Mouse (Mus musculus) MEL (cell line): ENCODE data around the gene Tpm1. TPM values are rescaled to one million over a fixed set of nuclear protein-coding genes. Genes with fewer than 3 reads are reported as not detected.

Experiments used
- DNase-seq: peaks from one replicate; pipeline ENCODE4 v3.0.0; 2011; ENCODE audit warnings: low read depth, low spot score
- H3K27ac ChIP-seq: 2 replicates; pipeline ENCODE4 v1.5.1; 2012; ENCODE audit warnings: low read depth, mild to moderate bottlenecking, control low read depth, low read length, moderate library complexity; ENCODE audit not compliant: control insufficient read depth
- H3K27me3 ChIP-seq, 2 experiments: fragments of 150-350 bp in 1 of 2; sonication (generic) in 1 of 2; 2 replicates each; pipeline ENCODE4 v1.6.1; 2012; ENCODE audit warnings: low read length in 2 of 2, mild to moderate bottlenecking in 2 of 2, improper control_type of control experiment in 1 of 2, moderate library complexity in 1 of 2; ENCODE audit not compliant: insufficient read depth in 2 of 2, control insufficient read depth in 1 of 2
- H3K36me3 ChIP-seq, 2 experiments: 2 replicates each; pipeline ENCODE4 v1.6.1; 2012 to 2014; ENCODE audit warnings: low read length in 2 of 2, improper control_type of control experiment in 1 of 2, inconsistent platforms in 1 of 2, mild to moderate bottlenecking in 1 of 2; ENCODE audit not compliant: insufficient read depth in 2 of 2, control insufficient read depth in 1 of 2
- H3K4me1 ChIP-seq, 2 experiments: fragments of 150-350 bp in 1 of 2; sonication (generic) in 1 of 2; 2 replicates each; pipeline ENCODE4 v1.6.1; 2012; ENCODE audit warnings: low read length in 2 of 2, improper control_type of control experiment in 1 of 2, mild to moderate bottlenecking in 1 of 2; ENCODE audit not compliant: insufficient read depth in 2 of 2, control insufficient read depth in 1 of 2
- H3K4me3 ChIP-seq, 2 experiments: fragments of 150-350 bp in 1 of 2; sonication (generic) in 1 of 2; 2 replicates each; pipeline ENCODE4 v1.5.1; 2012; ENCODE audit warnings: low read depth in 2 of 2, low read length in 2 of 2, mild to moderate bottlenecking in 2 of 2, moderate library complexity in 2 of 2, control low read depth in 1 of 2, improper control_type of control experiment in 1 of 2; ENCODE audit not compliant: control insufficient read depth in 1 of 2, insufficient read depth in 1 of 2
- H3K79me2 ChIP-seq: 2 replicates; pipeline ENCODE4 v1.6.1; 2012; ENCODE audit warnings: mild to moderate bottlenecking, low read length, moderate library complexity; ENCODE audit not compliant: control insufficient read depth, poor library complexity, insufficient read depth
- H3K9ac ChIP-seq: 2 replicates; pipeline ENCODE4 v1.6.1; 2012; ENCODE audit warnings: low read depth, mild to moderate bottlenecking, control low read depth, low read length, moderate library complexity; ENCODE audit not compliant: control insufficient read depth, poor library complexity, severe bottlenecking
- H3K9me3 ChIP-seq: fragments of 150-350 bp; sonication (generic); replicated peaks from 2 replicates; pipeline ENCODE4 v1.6.1; 2012; ENCODE audit warnings: mild to moderate bottlenecking, low read length, improper control_type of control experiment, moderate library complexity; ENCODE audit not compliant: insufficient read depth
- CHD1 ChIP-seq: IDR thresholded peaks from 2 replicates; pipeline ENCODE4 v1.6.1; 2012; ENCODE audit warnings: low read depth, mild to moderate bottlenecking, inconsistent platforms, low read length, improper control_type of control experiment
- CHD2 ChIP-seq: IDR thresholded peaks from 2 replicates; pipeline ENCODE4 v1.6.1; 2011; ENCODE audit warnings: low read length, improper control_type of control experiment
- EP300 ChIP-seq, 2 experiments: IDR thresholded peaks; 2 replicates each; pipeline ENCODE4 v1.6.1; 2011; ENCODE audit warnings: improper control_type of control experiment in 2 of 2, low read length in 2 of 2, low read depth in 1 of 2, mild to moderate bottlenecking in 1 of 2
- ETS1 ChIP-seq: IDR thresholded peaks from 2 replicates; pipeline ENCODE4 v1.6.1; 2012; ENCODE audit warnings: low read depth, mild to moderate bottlenecking, inconsistent platforms, low read length, improper control_type of control experiment, moderate library complexity
- GATA1 ChIP-seq: IDR thresholded peaks from 2 replicates; pipeline ENCODE4 v1.6.1; 2011; ENCODE audit warnings: low read depth, low read length, improper control_type of control experiment
- HCFC1 ChIP-seq: IDR thresholded peaks from 2 replicates; pipeline ENCODE4 v1.6.1; 2012; ENCODE audit warnings: low read depth, mild to moderate bottlenecking, inconsistent platforms, low read length, improper control_type of control experiment, moderate library complexity
- KAT2A ChIP-seq: conservative IDR thresholded peaks from 2 replicates; pipeline ENCODE4 v1.6.1; 2012; ENCODE audit warnings: low read depth, low read length, improper control_type of control experiment, inconsistent platforms
- MAFK ChIP-seq: IDR thresholded peaks from 2 replicates; pipeline ENCODE4 v1.6.1; 2011; ENCODE audit warnings: low read depth, mild to moderate bottlenecking, low read length, improper control_type of control experiment, borderline replicate concordance
- NELFE ChIP-seq: IDR thresholded peaks from 2 replicates; pipeline ENCODE4 v1.6.1; 2011; ENCODE audit warnings: low read depth, low read length, improper control_type of control experiment
- NRF1 ChIP-seq: IDR thresholded peaks from 2 replicates; pipeline ENCODE4 v1.6.1; 2014; ENCODE audit warnings: low read depth, mild to moderate bottlenecking, inconsistent platforms, low read length, improper control_type of control experiment, moderate library complexity; ENCODE audit not compliant: poor library complexity, insufficient read depth, severe bottlenecking
- RAD21 ChIP-seq: IDR thresholded peaks from 2 replicates; pipeline ENCODE4 v1.6.1; 2011; ENCODE audit warnings: mild to moderate bottlenecking, low read depth, low read length, improper control_type of control experiment
- RCOR1 ChIP-seq: IDR thresholded peaks from 2 replicates; pipeline ENCODE4 v1.6.1; 2012; ENCODE audit warnings: low read depth, mild to moderate bottlenecking, inconsistent platforms, low read length, improper control_type of control experiment
- TAL1 ChIP-seq: IDR thresholded peaks from 2 replicates; pipeline ENCODE4 v1.6.1; 2012; ENCODE audit warnings: mild to moderate bottlenecking, inconsistent platforms, low read length, moderate library complexity, mixed read lengths
- USF1 ChIP-seq: IDR thresholded peaks from 2 replicates; pipeline ENCODE4 v1.6.1; 2014; ENCODE audit warnings: low read depth, mild to moderate bottlenecking, inconsistent platforms, low read length, improper control_type of control experiment, moderate library complexity
- USF2 ChIP-seq, 2 experiments: IDR thresholded peaks; 2 replicates each; pipeline ENCODE4 v1.6.1; 2011 to 2012; ENCODE audit warnings: improper control_type of control experiment in 2 of 2, low read length in 2 of 2, borderline replicate concordance in 1 of 2, inconsistent platforms in 1 of 2, low read depth in 1 of 2, mild to moderate bottlenecking in 1 of 2; ENCODE audit not compliant: insufficient read depth in 1 of 2
- ZNF384 ChIP-seq: IDR thresholded peaks from 2 replicates; pipeline ENCODE4 v1.6.1; 2012; ENCODE audit warnings: low read depth, mild to moderate bottlenecking, inconsistent platforms, low read length, improper control_type of control experiment
- polyA plus RNA-seq, 2 experiments: library from polyadenylated mRNA; stranded (reverse) in 1 of 2; unstranded in 1 of 2; fragments of >175 nt in 1 of 2; fragments of >200 nt in 1 of 2; gene quantifications; 2 replicates each; pipeline versions ENCODE4 v1.2.1 to v1.2.4; 2012; ENCODE audit warnings: low replicate concordance in 2 of 2, low read depth in 1 of 2; ENCODE audit not compliant: insufficient read length in 2 of 2, insufficient read depth in 1 of 2, missing spikeins in 1 of 2
- total RNA-seq: library from RNA; depleted of rRNA; stranded (reverse); fragments of 300-350 nt; gene quantifications from 2 replicates; pipeline ENCODE4 v1.2.3, GENCODE M21; 2012

Gene Tpm1
- total and polyA plus RNA-seq, 3 experiments: 38.2 to 113 TPM; not detected in 1

GRCm38 (mm10) chr9:66991021-66991749 is 58.0 kb downstream of the Tpm1 start (continued):
- TF ChIP-seq GATA1 (0 out of 2 replicates have a peak, but pooled peaks have one; percentile 9), RCOR1 (no peak), USF2 (IDR thresholded peaks at IDR 0.05; ENCODE audit: borderline replicate concordance in 1 of 2, insufficient read depth in 1 of 2, low read depth in 1 of 2, low read length in 2 of 2) (no peak)

GRCm38 (mm10) chr9:66990046-66990445 is 59.2 kb downstream of the Tpm1 start:
- no peak for TF ChIP-seq NELFE
- TF ChIP-seq NRF1: no peak
- TF ChIP-seq TAL1: no peak
- TF ChIP-seq USF1: no peak
- TF ChIP-seq HCFC1: no peak
- TF ChIP-seq CHD2: no peak
- no peak for TF ChIP-seq ZNF384
- no peak for TF ChIP-seq MAFK
- TF ChIP-seq USF2 (IDR thresholded peaks at IDR 0.05; ENCODE audit: borderline replicate concordance in 1 of 2, insufficient read depth in 1 of 2, low read depth in 1 of 2, low read length in 2 of 2): no peak
- peaks cover 17 to 53% of the 10 kb centered on the region in 2 experiments for H3K4me1 ChIP-seq
- H3K27me3 ChIP-seq: no peaks in the 10 kb centered on the region
- H3K27ac ChIP-seq: no peak overlapping the region
- H3K9ac ChIP-seq: no peak overlapping the region
- H3K4me3 ChIP-seq: no peak overlapping the region
- DNase-seq: no peak
- peaks cover 0 to 53% of the 10 kb centered on the region in 2 experiments; a peak in 2 of 4 replicates for H3K36me3 ChIP-seq
- no peaks in the 10 kb centered on the region for H3K9me3 ChIP-seq
- H3K79me2 ChIP-seq: no peaks in the 10 kb centered on the region

- Histone ChIP-seq H3K9me3 (no peaks in the 10 kb centered on the region), H3K9ac (no peak overlapping the region), H3K36me3 (peaks cover 0 to 53% of the 10 kb centered on the region in 2 experiments; a peak in 2 of 4 replicates), H3K79me2 (no peaks in the 10 kb centered on the region), H3K4me3 (no peak overlapping the region), H3K27me3 (no peaks in the 10 kb centered on the region), H3K4me1 (peaks cover 17 to 53% of the 10 kb centered on the region in 2 experiments), H3K27ac (peak overlapping the region; percentile 95; the same call in 1 of the 2 replicates)
- TF ChIP-seq GATA1 (no peak), MAFK (no peak), ZNF384 (no peak), USF1 (no peak), ETS1 (no peak), EP300 (IDR thresholded peaks at IDR 0.05; ENCODE audit: low read depth in 1 of 2, low read length in 2 of 2) (no peak), TAL1 (no peak), RAD21 (no peak), CHD1 (no peak), KAT2A (no peak)
- no peak for DNase-seq
Observed at GRCm38 (mm10) chr9:66989581-66989980, 59.6 kb downstream of the Tpm1 start.
